Mouse (Mus musculus) urinary bladder, adult 2 months (tissue): Measurements from ENCODE around the gene Slc29a3. TPM values are rescaled to one million over a fixed set of nuclear protein-coding genes. Genes with fewer than 3 reads are reported as not detected.

Source experiments
- DNase-seq: peaks from one replicate; pipeline ENCODE4 v3.0.0; 2022; ENCODE audit warnings: low spot score
- polyA plus RNA-seq: library from polyadenylated mRNA; depleted of rRNA; stranded (reverse); fragments of >200 nt; gene quantifications from 2 replicates; pipeline ENCODE4 v1.2.3, GENCODE M21; 2012; rRNA removed

Gene Slc29a3
- polyA plus RNA-seq, 1 experiment: 5.5 TPM

GRCm38 (mm10) chr10:60670166-60670565 lies 82.4 kb downstream of the Slc29a3 start:
- no peak for DNase-seq

GRCm38 (mm10) chr10:60668591-60668990 lies 84.0 kb downstream of the Slc29a3 start:
- DNase-seq: no peak

Other genes starting within 250 kb of the Slc29a3 start
- gene Cdh23, start 56.3 kb downstream of the Slc29a3 start, polyA plus RNA-seq: 0.22 and 0.48 TPM in 2 replicates
- 17.5 and 28.8 TPM in 2 replicates for gene Unc5b, start 78.8 kb upstream of the Slc29a3 start, polyA plus RNA-seq